Mouse (Mus musculus): Measurements from ENCODE around the gene Ap1b1.

The Ap1b1 gene

GRCm38 (mm10) chr11:4984249-4984648 is 2.4 kb upstream of the Ap1b1 start:
- ATAC-seq (ENCODE audit: low TSS enrichment) = no peak

GRCm38 (mm10) chr11:4984799-4985198 is 1.8 kb upstream of the Ap1b1 start:
- ATAC-seq (ENCODE audit: low TSS enrichment) = no peak

DNA sequence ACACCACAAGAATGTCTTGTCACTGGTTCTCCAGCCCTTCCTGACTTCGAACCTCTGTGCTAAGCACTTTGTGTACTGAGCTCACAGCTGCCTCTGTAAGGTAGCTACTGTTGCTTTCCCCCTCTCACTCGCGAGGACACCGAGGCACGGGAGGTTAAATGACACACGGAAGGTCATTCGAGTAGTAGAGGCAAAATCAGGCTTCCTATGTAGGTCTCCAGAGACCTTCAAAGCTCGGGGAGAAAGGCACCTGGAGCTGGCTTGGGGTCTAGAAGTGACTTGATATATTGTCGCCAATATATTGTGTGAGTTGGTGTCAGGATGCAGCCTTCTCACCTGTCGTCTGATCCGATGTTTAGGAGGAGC is 846 bp downstream of the Ap1b1 start:
- ATAC-seq (ENCODE audit: low TSS enrichment) = no peak

- no peak for ATAC-seq (ENCODE audit: low TSS enrichment)
These were observed 2.6 kb downstream of the Ap1b1 start for GRCm38 (mm10) chr11:4989187-4989586.

- ATAC-seq (ENCODE audit: low TSS enrichment) = no peak
These were observed 5.8 kb downstream of the Ap1b1 start for GRCm38 (mm10) chr11:4992471-4992870.

DNA sequence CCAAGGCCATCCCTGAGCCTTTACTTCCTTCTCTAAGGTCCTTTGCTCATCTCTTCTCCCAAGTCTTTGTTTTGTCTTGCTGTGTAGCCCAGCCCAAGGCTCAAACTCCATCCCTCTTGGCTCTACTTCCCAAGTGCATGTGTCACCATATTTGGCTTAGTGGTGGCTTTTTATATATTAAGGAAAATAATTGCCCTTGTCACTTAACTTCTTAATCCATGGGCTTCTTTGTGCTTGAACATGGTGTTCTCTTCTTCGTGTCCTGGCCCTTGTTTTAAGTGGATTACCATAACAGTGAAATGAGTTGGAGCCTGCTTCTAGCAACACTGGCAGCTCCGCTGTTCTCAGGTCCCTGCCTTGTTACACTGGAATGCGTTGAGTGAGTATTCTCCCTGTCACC is 9.1 kb downstream of the Ap1b1 start:
- 0 out of 2 replicates have a peak, but pooled peaks have one; percentile 16 for ATAC-seq (ENCODE audit: low TSS enrichment)

DNA sequence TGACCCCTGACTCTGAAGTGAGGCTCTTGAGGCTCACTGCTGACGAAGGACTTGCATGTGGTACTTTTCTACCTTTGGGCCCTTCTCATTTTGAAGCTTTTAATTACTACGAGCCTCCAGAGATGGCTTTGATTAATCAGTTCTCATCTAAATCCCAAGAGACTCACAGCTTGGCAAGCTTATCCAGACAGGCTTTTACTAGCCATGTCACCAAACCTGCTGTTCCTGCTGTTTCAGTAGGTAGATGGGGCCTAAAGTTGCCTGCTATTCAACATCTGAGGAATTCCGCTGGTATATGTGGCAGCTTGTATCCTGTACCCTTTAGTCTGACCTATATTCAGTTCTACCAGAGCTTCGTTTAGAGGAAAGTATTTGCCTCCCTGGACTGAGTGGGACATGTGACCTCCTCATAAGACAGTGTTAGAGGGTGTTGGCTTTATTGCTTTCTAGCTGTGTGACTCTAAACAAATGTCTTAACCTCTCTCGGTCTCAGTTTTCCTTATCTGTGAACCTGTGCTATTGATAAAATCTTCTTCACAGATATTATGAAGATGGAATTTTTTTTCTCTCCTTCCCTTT is 10.1 kb downstream of the Ap1b1 start:
- ATAC-seq (ENCODE audit: low TSS enrichment) = no peak

- no peak for ATAC-seq (ENCODE audit: low TSS enrichment)
These were observed 11.7 kb downstream of the Ap1b1 start for GRCm38 (mm10) chr11:4998352-4998751.

DNA sequence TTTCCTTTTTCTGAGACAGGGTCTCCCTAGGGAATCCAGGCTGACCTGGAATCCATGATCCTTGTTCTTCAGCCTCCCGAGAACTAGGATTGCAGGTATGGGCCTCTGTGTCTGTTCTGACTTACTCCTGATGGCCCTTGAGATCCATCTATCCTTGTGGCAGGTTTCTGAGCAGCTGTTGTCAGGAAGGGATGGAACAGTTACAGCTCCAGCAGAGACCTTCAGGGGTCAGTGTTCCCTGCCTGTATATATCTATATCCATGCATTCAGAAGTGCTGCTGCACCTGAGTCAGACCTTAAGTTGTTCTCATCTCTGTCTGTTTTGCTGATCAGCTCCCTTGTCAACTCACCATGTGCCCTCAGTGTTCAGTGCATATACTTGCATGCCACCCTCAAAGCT is 12.1 kb downstream of the Ap1b1 start:
- no peak for ATAC-seq (ENCODE audit: low TSS enrichment)

- ATAC-seq (ENCODE audit: low TSS enrichment) = no peak
These were observed 13.6 kb downstream of the Ap1b1 start for GRCm38 (mm10) chr11:5000241-5000640.

- ATAC-seq (ENCODE audit: low TSS enrichment) = no peak
These were observed 16.2 kb downstream of the Ap1b1 start for GRCm38 (mm10) chr11:5002826-5003225.

GRCm38 (mm10) chr11:5005528-5005927 is 18.9 kb downstream of the Ap1b1 start:
- ATAC-seq (ENCODE audit: low TSS enrichment) = no peak

DNA sequence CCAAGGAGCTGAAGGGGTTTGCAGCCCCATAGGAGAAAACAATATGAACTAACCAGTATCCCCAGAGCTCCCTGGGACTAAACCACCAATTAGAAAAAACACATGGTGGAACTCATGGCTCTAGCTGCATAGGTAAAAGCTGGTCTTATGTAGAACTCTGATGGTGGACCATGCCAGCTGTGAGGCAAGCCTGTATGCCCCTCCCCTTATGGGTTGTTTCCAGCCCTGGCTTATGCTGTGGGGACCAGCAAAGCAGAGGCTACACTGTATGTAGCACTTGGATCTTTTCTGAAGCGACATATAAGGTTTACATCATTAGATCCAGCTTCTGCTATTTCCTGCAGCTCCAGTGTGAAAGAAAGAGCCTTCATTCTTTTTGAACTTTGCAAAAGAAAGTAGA is 20.6 kb downstream of the Ap1b1 start:
- ATAC-seq (ENCODE audit: low TSS enrichment) = no peak

DNA sequence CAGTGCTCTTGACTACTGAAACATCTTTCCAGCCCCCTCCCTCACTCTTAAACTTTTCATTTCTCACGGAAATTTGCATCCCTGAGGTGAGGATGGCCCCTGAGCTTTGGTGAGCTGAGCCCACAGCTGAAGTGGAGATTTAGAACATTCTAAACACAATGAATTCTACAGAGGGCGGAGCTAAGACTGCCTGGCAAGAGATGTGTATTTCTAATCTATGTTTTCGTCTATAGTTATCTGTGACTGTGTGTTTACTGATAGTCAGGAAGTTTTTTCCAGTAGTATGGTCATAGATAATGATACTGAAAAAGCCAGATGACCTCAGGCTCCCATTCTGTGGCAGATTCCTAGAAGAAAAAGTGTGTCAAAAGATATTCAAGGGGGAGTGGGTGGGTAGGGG is 22.2 kb downstream of the Ap1b1 start:
- ATAC-seq (ENCODE audit: low TSS enrichment) = no peak

GRCm38 (mm10) chr11:5009354-5010074 is 22.9 kb downstream of the Ap1b1 start:
- ATAC-seq (ENCODE audit: low TSS enrichment) = peak; percentile 76

DNA sequence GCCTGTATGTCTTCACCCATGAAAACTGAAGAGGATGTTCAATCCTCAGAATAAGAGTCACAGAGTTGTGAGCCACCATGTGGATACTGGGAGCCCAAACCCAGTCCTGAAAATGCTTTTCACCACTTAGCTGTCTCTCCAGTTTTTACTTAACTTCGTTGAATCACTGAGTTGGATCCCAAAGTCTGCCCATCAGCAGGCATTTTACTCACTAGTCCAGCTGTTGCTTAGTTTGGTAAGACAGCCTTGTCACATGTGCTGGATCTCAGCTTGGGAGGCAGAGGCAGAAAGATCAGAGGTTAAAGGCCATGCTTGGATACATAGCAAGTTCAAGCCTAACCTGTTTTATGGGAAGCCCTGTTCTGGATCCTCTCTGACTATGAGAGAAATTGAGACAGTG is 23.6 kb downstream of the Ap1b1 start:
- ATAC-seq (ENCODE audit: low TSS enrichment) = no peak

GRCm38 (mm10) chr11:5011480-5011879 is 24.9 kb downstream of the Ap1b1 start:
- no peak for ATAC-seq (ENCODE audit: low TSS enrichment)

DNA sequence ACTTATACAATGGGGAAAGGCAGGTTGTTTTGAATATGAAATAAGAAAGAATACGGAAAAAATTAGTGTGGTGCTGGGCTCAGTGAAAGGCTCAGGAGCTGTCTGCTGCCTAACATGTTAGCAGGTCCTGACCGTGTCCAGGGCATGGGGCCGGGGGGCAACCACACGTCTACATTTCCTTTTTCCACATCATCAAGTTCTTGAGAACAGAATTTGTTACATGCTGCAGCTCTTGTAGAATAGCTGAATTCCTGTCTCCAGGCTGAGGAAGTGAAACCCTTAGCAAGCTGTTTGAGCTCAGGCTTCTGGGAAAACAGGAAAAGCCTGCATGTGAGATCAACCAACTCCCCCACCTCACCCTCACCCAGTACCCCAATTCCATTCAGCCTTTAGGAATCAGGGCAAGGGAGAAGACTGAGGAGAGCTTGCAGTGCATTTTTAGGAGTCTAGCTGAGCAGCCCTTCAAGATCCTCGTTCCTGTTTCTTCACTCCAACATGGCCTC is 25.6 kb downstream of the Ap1b1 start:
- no peak for ATAC-seq (ENCODE audit: low TSS enrichment)

- peak; percentile 90 for ATAC-seq (ENCODE audit: low TSS enrichment)
These were observed 29.1 kb downstream of the Ap1b1 start for GRCm38 (mm10) chr11:5015720-5016119.

GRCm38 (mm10) chr11:5016286-5016685 is 29.7 kb downstream of the Ap1b1 start:
- no peak for ATAC-seq (ENCODE audit: low TSS enrichment)

DNA sequence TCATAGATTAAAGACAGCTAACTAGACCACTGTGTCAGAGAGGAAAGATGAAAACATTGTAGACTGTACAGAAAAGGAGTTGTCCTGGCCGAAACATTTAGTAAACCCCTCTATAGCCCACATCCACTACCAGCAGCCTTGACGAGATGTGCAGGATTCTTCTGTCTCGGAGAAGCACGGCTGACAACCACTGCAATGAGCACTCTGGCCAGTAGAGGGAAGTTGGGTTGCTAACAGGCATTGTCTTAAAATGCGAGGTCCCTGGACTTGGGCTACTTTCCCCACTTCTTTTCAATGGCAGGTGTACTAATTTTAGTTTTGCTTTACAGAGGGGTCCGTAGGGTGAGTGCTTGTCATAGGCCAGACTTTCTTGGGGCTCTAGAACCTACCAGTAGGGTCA is 30.9 kb downstream of the Ap1b1 start:
- ATAC-seq (ENCODE audit: low TSS enrichment) = peak; percentile 71; the same call in 1 of the 2 replicates

DNA sequence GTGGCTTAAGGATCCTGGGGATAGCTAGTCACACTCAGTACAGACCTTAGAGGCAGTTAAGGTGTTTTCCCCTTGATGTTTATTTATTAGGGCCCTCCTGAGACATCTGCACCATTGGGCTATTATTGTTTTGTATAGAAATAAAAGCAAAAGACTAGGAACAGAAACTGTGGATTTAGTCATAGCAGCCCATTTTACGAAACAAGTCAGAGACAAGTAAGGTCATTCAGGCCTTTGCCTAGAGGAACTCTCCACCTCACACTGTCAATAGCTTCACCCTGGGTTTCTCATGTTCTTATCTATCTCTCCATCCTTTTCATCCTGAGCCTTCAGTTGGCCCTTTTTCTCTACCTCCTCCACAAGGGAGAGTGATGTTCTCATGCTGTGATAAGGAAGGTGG is 38.5 kb downstream of the Ap1b1 start:
- no peak for ATAC-seq (ENCODE audit: low TSS enrichment)

- peak; percentile 72 for ATAC-seq (ENCODE audit: low TSS enrichment)
These were observed 41.6 kb downstream of the Ap1b1 start for GRCm38 (mm10) chr11:5028228-5028627.

DNA sequence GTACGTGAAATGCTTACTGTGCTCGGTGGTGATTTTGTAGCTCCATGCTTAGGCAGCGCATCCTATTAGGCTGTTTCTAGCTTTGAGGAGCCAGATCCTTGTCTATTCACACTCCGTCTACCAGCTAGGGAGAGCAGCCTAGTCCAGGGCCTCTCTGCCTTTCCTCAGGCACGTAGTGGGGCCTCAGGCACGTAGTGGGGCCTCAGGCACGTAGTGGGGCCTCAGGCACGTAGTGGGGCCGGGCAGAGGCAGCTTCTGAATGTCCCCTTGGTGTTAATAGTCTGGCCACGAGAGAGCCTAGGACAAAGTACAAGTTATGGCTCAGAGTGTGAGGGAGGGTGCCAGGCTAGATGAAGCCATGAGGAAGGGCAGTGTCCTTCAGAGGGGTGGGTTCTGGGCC is 46.1 kb downstream of the Ap1b1 start:
- no peak for ATAC-seq (ENCODE audit: low TSS enrichment)
